Mouse (Mus musculus) small intestine, adult 2 months (tissue): ENCODE measurements around the gene Prkcb.

ENCODE experiments used
- CTCF ChIP-seq: fragments of 200-500 bp; IDR thresholded peaks from 2 replicates; pipeline ENCODE4 v1.5.1; 2012; ENCODE audit warnings: low read depth, mild to moderate bottlenecking, control low read depth, inconsistent platforms, low read length, moderate library complexity, mixed read lengths; ENCODE audit not compliant: insufficient replicate concordance, insufficient read length; ENCODE audit errors: extremely low read depth
- POLR2A ChIP-seq: fragments of 200-500 bp; IDR thresholded peaks from 2 replicates; pipeline ENCODE4 v1.6.1; 2012; ENCODE audit warnings: low read depth, mild to moderate bottlenecking, control low read depth, inconsistent platforms, low read length, moderate library complexity

GRCm38 (mm10) chr7:122528646-122529045 is 240.1 kb downstream of the Prkcb start:
- TF ChIP-seq POLR2A (no peak), CTCF (no peak)
